Mouse (Mus musculus): ENCODE results near the gene 1700016K19Rik.

GRCm38 (mm10) chr11:76015251-76015650, 15.5 kb downstream of the 1700016K19Rik start:
- TF ChIP-seq CTCF (conservative IDR thresholded peaks at IDR 0.05; ENCODE audit: low read length) (no peak), POU5F1 (IDR thresholded peaks at IDR 0.05; ENCODE audit: borderline replicate concordance, low read length) (no peak)

Data from E14TG2a.4 (cell line).